Mouse (Mus musculus) olfactory bulb, adult 2 months (tissue): ENCODE measurements around the gene Shisa9.

ENCODE experiments used
- CTCF ChIP-seq: fragments of 200-500 bp; IDR thresholded peaks from 2 replicates; pipeline ENCODE4 v1.5.1; 2012; ENCODE audit warnings: low read depth, mild to moderate bottlenecking, low read length, moderate library complexity; ENCODE audit not compliant: insufficient read depth
- POLR2A ChIP-seq: fragments of 200-500 bp; IDR thresholded peaks from 2 replicates; pipeline ENCODE4 v1.6.1; 2012; ENCODE audit warnings: mild to moderate bottlenecking, low read depth, low read length, moderate library complexity; ENCODE audit not compliant: insufficient read depth

DNA sequence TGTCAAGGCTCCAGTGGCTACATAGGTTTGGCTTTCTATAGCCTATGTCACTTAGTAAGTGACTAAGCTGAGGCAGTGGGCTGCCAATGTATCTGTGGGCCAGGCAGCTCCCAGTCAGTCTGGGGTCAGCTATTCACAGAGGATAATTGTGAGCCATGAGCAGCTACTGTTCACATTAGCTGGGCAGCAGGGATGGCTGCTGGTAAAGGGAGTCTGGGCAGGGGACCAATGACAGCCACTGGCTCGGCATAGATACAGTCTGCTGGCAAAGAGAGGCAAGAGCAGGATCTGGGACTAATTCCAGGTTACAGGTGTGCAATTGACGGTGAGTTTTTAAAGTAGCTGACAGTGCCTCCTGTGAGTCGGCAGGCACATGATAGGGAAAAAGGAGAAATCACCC is 145.9 kb downstream of the Shisa9 start:
- TF ChIP-seq CTCF (no peak), POLR2A (no peak)
